Mouse (Mus musculus) forebrain, embryonic 14.5 days (tissue): ENCODE results near the gene Tlx1. TPM values are rescaled to one million over a fixed set of nuclear protein-coding genes. Genes with fewer than 3 reads are reported as not detected.

Source experiments
- ATAC-seq: fragments of 200-750 bp; cut with Nextera tagmentation; 2 replicates; pipeline ENCODE4 v1.8.0; 2017; ENCODE audit warnings: mild to moderate bottlenecking, moderate library complexity
- DNase-seq: peaks from one replicate; pipeline ENCODE4 v3.0.0-alpha.2; 2015; ENCODE audit warnings: low spot score
- H3K27ac ChIP-seq: fragments of 300-500 bp; sonication (generic); 2 replicates; pipeline ENCODE4 v1.5.1; 2014; ENCODE audit warnings: low read depth, mild to moderate bottlenecking, control low read depth, low read length, moderate library complexity
- H3K27me3 ChIP-seq: fragments of 300-500 bp; sonication (generic); replicated peaks from 2 replicates; pipeline ENCODE4 v1.6.1; 2014; ENCODE audit warnings: low read length, control low read depth, mixed read lengths; ENCODE audit not compliant: control insufficient read depth, insufficient read depth
- H3K36me3 ChIP-seq: fragments of 300-500 bp; sonication (generic); 2 replicates; pipeline ENCODE4 v1.6.1; 2014; ENCODE audit warnings: low read length, control low read depth; ENCODE audit not compliant: control insufficient read depth, insufficient read depth
- H3K4me1 ChIP-seq: fragments of 300-500 bp; sonication (generic); 2 replicates; pipeline ENCODE4 v1.6.1; 2014; ENCODE audit warnings: antibody characterized with exemption, low read length, control low read depth; ENCODE audit not compliant: control insufficient read depth, insufficient read depth
- H3K4me2 ChIP-seq: fragments of 300-500 bp; sonication (generic); 2 replicates; pipeline ENCODE4 v1.6.1; 2014; ENCODE audit warnings: mild to moderate bottlenecking, control low read depth, low read length
- H3K4me3 ChIP-seq: fragments of 300-500 bp; sonication (generic); 2 replicates; pipeline ENCODE4 v1.5.1; 2014; ENCODE audit warnings: low read depth, low read length, control low read depth
- H3K9ac ChIP-seq: fragments of 300-500 bp; sonication (generic); 2 replicates; pipeline ENCODE4 v1.6.1; 2014; ENCODE audit warnings: mild to moderate bottlenecking, low read length, control low read depth, moderate library complexity
- H3K9me3 ChIP-seq: fragments of 300-500 bp; sonication (generic); replicated peaks from 2 replicates; pipeline ENCODE4 v1.6.1; 2016; ENCODE audit warnings: low read length, control low read depth, mixed read lengths; ENCODE audit not compliant: control insufficient read depth
- WGBS: fragments of 180-500 bp; shearing (Covaris S2); extraction: QIAGEN DNeasy Blood & Tissue Kit; methylation state at CpG from one replicate; pipeline ENCODE4 v1.1.7; 2014; 5-methylcytosine and 5-hydroxymethylcytosine counted together
- polyA plus RNA-seq: library from polyadenylated mRNA; unstranded; fragments of >200 nt; fragmentation: Nextera tagmentation; extraction: Ambion mirVana; gene quantifications from 2 replicates; pipeline ENCODE4 v1.2.1, GENCODE M21; 2014

Tlx1 gene
- polyA plus RNA-seq, 1 experiment from 2014 or later: not detected

GRCm38 (mm10) chr19:45131966-45132628 lies 18.4 kb upstream of the Tlx1 start:
- Histone ChIP-seq H3K4me3 (no peak overlapping the region), H3K9me3 (no peaks in the 10 kb centered on the region), H3K27me3 (peaks cover 16% of the 10 kb centered on the region; the same call in 1 of the 2 replicates), H3K4me2 (no peak overlapping the region), H3K27ac (no peak overlapping the region), H3K4me1 (no peaks in the 10 kb centered on the region), H3K9ac (no peak overlapping the region), H3K36me3 (no peaks in the 10 kb centered on the region)
- WGBS: 23% methylated on average over 14 of the region's 14 CpGs
- DNase-seq (peak; percentile 32), ATAC-seq (no peak)

GRCm38 (mm10) chr19:45142531-45142930 lies 7.9 kb upstream of the Tlx1 start:
- no peak overlapping the region for H3K9ac ChIP-seq
- WGBS: 3% methylated on average over 3 of the region's 3 CpGs
- DNase-seq: no peak
- H3K27ac ChIP-seq: no peak overlapping the region
- H3K27me3 ChIP-seq: peaks cover 96% of the 10 kb centered on the region
- no peak overlapping the region for H3K4me2 ChIP-seq
- H3K4me1 ChIP-seq: no peaks in the 10 kb centered on the region
- H3K36me3 ChIP-seq: no peaks in the 10 kb centered on the region
- no peak for ATAC-seq
- no peaks in the 10 kb centered on the region for H3K9me3 ChIP-seq
- H3K4me3 ChIP-seq: no peak overlapping the region

- WGBS: 1% methylated on average over 46 of the region's 46 CpGs
- Histone ChIP-seq H3K9ac (no peak overlapping the region), H3K27me3 (peaks cover 100% of the 10 kb centered on the region), H3K4me1 (no peaks in the 10 kb centered on the region), H3K27ac (no peak overlapping the region), H3K9me3 (no peaks in the 10 kb centered on the region), H3K36me3 (no peaks in the 10 kb centered on the region), H3K4me2 (peak overlapping the region; percentile 34), H3K4me3 (peak overlapping the region; percentile 8; the same call in 1 of the 2 replicates)
- DNase-seq (no peak), ATAC-seq (no peak)
Observed at GRCm38 (mm10) chr19:45143214-45143895, 7.1 kb upstream of the Tlx1 start.

- under 1% methylated on average over 4 of the region's 4 CpGs for WGBS
- Histone ChIP-seq H3K27ac (no peak overlapping the region), H3K9ac (no peak overlapping the region), H3K9me3 (no peaks in the 10 kb centered on the region), H3K4me3 (no peak overlapping the region), H3K4me2 (no peak overlapping the region), H3K27me3 (peaks cover 99% of the 10 kb centered on the region), H3K36me3 (no peaks in the 10 kb centered on the region), H3K4me1 (peaks cover 3% of the 10 kb centered on the region; the same call in 1 of the 2 replicates)
- DNase-seq: no peak
- no peak for ATAC-seq
Observed at GRCm38 (mm10) chr19:45147071-45147470, 3.4 kb upstream of the Tlx1 start.

GRCm38 (mm10) chr19:45151361-45152182 lies 1.1 kb downstream of the Tlx1 start:
- Histone ChIP-seq H3K27ac (no peak overlapping the region), H3K36me3 (no peaks in the 10 kb centered on the region), H3K27me3 (peaks cover 97% of the 10 kb centered on the region), H3K4me3 (no peak overlapping the region), H3K4me2 (0 out of 2 replicates have a peak overlapping the region, but pooled peaks have one; percentile 16), H3K9ac (no peak overlapping the region), H3K4me1 (peaks cover 3% of the 10 kb centered on the region; the same call in 1 of the 2 replicates), H3K9me3 (no peaks in the 10 kb centered on the region)
- no peak for ATAC-seq
- DNase-seq: no peak
- 2% methylated on average over 36 of the region's 36 CpGs for WGBS

GRCm38 (mm10) chr19:45152183-45152650 lies 1.7 kb downstream of the Tlx1 start:
- whole genome bisulfite sequencing: 2% methylated on average over 8 of the region's 8 CpGs
- ATAC-seq (no peak), DNase-seq (no peak)
- Histone ChIP-seq H3K9ac (no peak overlapping the region), H3K4me1 (peaks cover 3% of the 10 kb centered on the region; the same call in 1 of the 2 replicates), H3K4me2 (no peak overlapping the region), H3K27ac (no peak overlapping the region), H3K36me3 (no peaks in the 10 kb centered on the region), H3K9me3 (no peaks in the 10 kb centered on the region), H3K4me3 (no peak overlapping the region), H3K27me3 (peaks cover 97% of the 10 kb centered on the region)

GRCm38 (mm10) chr19:45153311-45154058 lies 3.0 kb downstream of the Tlx1 start:
- Histone ChIP-seq H3K4me2 (no peak overlapping the region), H3K4me3 (no peak overlapping the region), H3K27ac (no peak overlapping the region), H3K27me3 (peaks cover 97% of the 10 kb centered on the region), H3K9ac (no peak overlapping the region), H3K36me3 (no peaks in the 10 kb centered on the region), H3K9me3 (no peaks in the 10 kb centered on the region), H3K4me1 (peaks cover 3% of the 10 kb centered on the region; the same call in 1 of the 2 replicates)
- no peak for ATAC-seq
- WGBS: under 1% methylated on average over 44 of the region's 44 CpGs
- DNase-seq: no peak

GRCm38 (mm10) chr19:45154059-45154386 lies 3.5 kb downstream of the Tlx1 start:
- no peak for ATAC-seq
- no peak overlapping the region for H3K27ac ChIP-seq
- H3K4me2 ChIP-seq: no peak overlapping the region
- peaks cover 97% of the 10 kb centered on the region for H3K27me3 ChIP-seq
- H3K4me3 ChIP-seq: no peak overlapping the region
- WGBS: under 1% methylated on average over 24 of the region's 24 CpGs
- H3K36me3 ChIP-seq: no peaks in the 10 kb centered on the region
- peaks cover 3% of the 10 kb centered on the region; the same call in 1 of the 2 replicates for H3K4me1 ChIP-seq
- H3K9me3 ChIP-seq: no peaks in the 10 kb centered on the region
- H3K9ac ChIP-seq: no peak overlapping the region
- no peak for DNase-seq
